9 mouse cellular contexts compared by ENCODE assay signal in genomic region chr9:15240006-15240405, GRCm38 (mm10). TPM values are rescaled to one million over a fixed set of nuclear protein-coding genes. Genes with fewer than 3 reads are reported as not detected.
DNase-seq lines count a peak whose midpoint lies in the region; ATAC-seq and TF ChIP-seq lines count a peak whose summit lies in the region.
"Had no signal": no experiment of that assay in that cellular context is flagged by ENCODE, and none has a peak within 500 bp of the region (broad histone marks: within the 10 kb centered on the region; RNA-seq: fewer than 3 reads in every experiment).

No protein-coding gene starts in this region.

- peak overlapping the region; percentile 88 for H3K4me2 ChIP-seq in heart, embryonic 14.5 days (ENCODE audit: low read length)
- H3K4me2 ChIP-seq in midbrain, embryonic 14.5 days (ENCODE audit: low read length), result peak overlapping the region; percentile 74
- H3K4me2 ChIP-seq in intestine, postnatal 0 days (replicated peaks; ENCODE audit: low read depth), result peak overlapping the region; percentile 92

- H3K9ac ChIP-seq in heart, embryonic 14.5 days (ENCODE audit: low read length), result peak overlapping the region; percentile 70; the same call in 1 of the 2 replicates
- H3K9ac ChIP-seq in midbrain, embryonic 14.5 days (replicated peaks; ENCODE audit: low read length), result no peak overlapping the region
- no peak overlapping the region for H3K9ac ChIP-seq in intestine, postnatal 0 days (ENCODE audit: low read depth, low read length)

- no peaks in the 10 kb centered on the region for H3K9me3 ChIP-seq in heart, embryonic 14.5 days (ENCODE audit: control insufficient read depth, low read length)
- no peaks in the 10 kb centered on the region for H3K9me3 ChIP-seq in midbrain, embryonic 14.5 days (ENCODE audit: control insufficient read depth, low read length)
- H3K9me3 ChIP-seq in midbrain, embryonic 10.5 days (replicated peaks), result no peaks in the 10 kb centered on the region
- no peaks in the 10 kb centered on the region for H3K9me3 ChIP-seq in intestine, postnatal 0 days (ENCODE audit: control insufficient read depth)
- H3K9me3 ChIP-seq: heart, embryonic 15.5 days had no signal

- 92% methylated on average over 6 of the region's 6 CpGs for WGBS in heart, embryonic 14.5 days
- 88% methylated on average over 6 of the region's 6 CpGs for WGBS in midbrain, embryonic 14.5 days
- WGBS in midbrain, embryonic 10.5 days, result 91% methylated on average over 6 of the region's 6 CpGs
- 82% methylated on average over 6 of the region's 6 CpGs for WGBS in intestine, postnatal 0 days

- peaks cover 10 to 21% of the 10 kb centered on the region in 2 experiments for H3K4me1 ChIP-seq in heart, embryonic 14.5 days (ENCODE audit: control insufficient read depth in 2 of 2, insufficient read depth in 2 of 2, low read length in 2 of 2)
- 0 out of 2 replicates have a peak, but pooled peaks cover 8% of the 10 kb centered on the region for H3K4me1 ChIP-seq in midbrain, embryonic 14.5 days (ENCODE audit: control insufficient read depth, insufficient read depth, low read length)
- peaks cover 15% of the 10 kb centered on the region for H3K4me1 ChIP-seq in midbrain, embryonic 10.5 days
- H3K4me1 ChIP-seq in intestine, postnatal 0 days (replicated peaks; ENCODE audit: control insufficient read depth, insufficient read depth, low read length), result peaks cover 8% of the 10 kb centered on the region; the same call in 1 of the 2 replicates

- H3K27me3 ChIP-seq in heart, embryonic 14.5 days (ENCODE audit: control insufficient read depth, insufficient read depth, low read length), result no peaks in the 10 kb centered on the region
- H3K27me3 ChIP-seq in midbrain, embryonic 14.5 days (ENCODE audit: control insufficient read depth, insufficient read depth, low read length), result no peaks in the 10 kb centered on the region
- H3K27me3 ChIP-seq in midbrain, embryonic 10.5 days (ENCODE audit: low read depth, poor library complexity, severe bottlenecking), result peaks cover 29% of the 10 kb centered on the region
- H3K27me3 ChIP-seq in intestine, postnatal 0 days (replicated peaks; ENCODE audit: control insufficient read depth, insufficient read depth, low read length), result no peaks in the 10 kb centered on the region

- H3K27ac ChIP-seq in heart, embryonic 14.5 days (replicated peaks in 1 of 2; ENCODE audit: control insufficient read depth in 1 of 2, insufficient read depth in 1 of 2, low read depth in 2 of 2, low read length in 2 of 2), result no peak overlapping the region
- no peak overlapping the region for H3K27ac ChIP-seq in midbrain, embryonic 14.5 days (replicated peaks; ENCODE audit: low read depth, low read length)
- no peak overlapping the region for H3K27ac ChIP-seq in midbrain, embryonic 10.5 days (replicated peaks)
- H3K27ac ChIP-seq in intestine, postnatal 0 days (ENCODE audit: low read depth, low read length), result no peak overlapping the region

- intact Hi-C loops in left cerebral cortex, postnatal 14 days (cut with DNase I), result no loop called here

- DNase-seq in heart, adult 9 months (ENCODE audit: low spot score in 2 of 2), result no peak
- DNase-seq in midbrain, embryonic 14.5 days, result no peak
- DNase-seq in midbrain, embryonic 10.5 days (ENCODE audit: low spot score), result no peak
- no peak for DNase-seq in embryo, embryonic 10 days (ENCODE audit: low spot score)
- DNase-seq in left cerebral cortex, postnatal 14 days (ENCODE audit: low spot score in 2 of 2), result no peak
- DNase-seq: lung, postnatal 14 days had no signal

- H3K36me3 ChIP-seq in heart, embryonic 14.5 days (ENCODE audit: control insufficient read depth, insufficient read depth, low read length), result no peaks in the 10 kb centered on the region
- H3K36me3 ChIP-seq in midbrain, embryonic 14.5 days (ENCODE audit: control insufficient read depth, insufficient read depth, low read length), result no peaks in the 10 kb centered on the region
- no peaks in the 10 kb centered on the region for H3K36me3 ChIP-seq in midbrain, embryonic 10.5 days
- no peaks in the 10 kb centered on the region for H3K36me3 ChIP-seq in intestine, postnatal 0 days (ENCODE audit: control insufficient read depth, insufficient read depth)
- H3K36me3 ChIP-seq: heart, embryonic 15.5 days had no signal

- H3K4me3 ChIP-seq in heart, embryonic 14.5 days (ENCODE audit: control insufficient read depth in 1 of 2, insufficient read depth in 1 of 2, low read depth in 1 of 2, low read length in 2 of 2), result no peak overlapping the region
- no peak overlapping the region; the same call in 1 of the 2 replicates for H3K4me3 ChIP-seq in midbrain, embryonic 14.5 days (replicated peaks; ENCODE audit: low read depth, low read length)
- no peak overlapping the region for H3K4me3 ChIP-seq in midbrain, embryonic 10.5 days
- no peak overlapping the region for H3K4me3 ChIP-seq in intestine, postnatal 0 days (ENCODE audit: low read depth, low read length)

- no peak for ATAC-seq in heart, embryonic 14.5 days (ENCODE audit: insufficient number of reproducible peaks, insufficient read depth, low FRiP score, low read depth)
- no peak for ATAC-seq in midbrain, embryonic 14.5 days (ENCODE audit: low FRiP score, low TSS enrichment)
- ATAC-seq in intestine, postnatal 0 days, result no peak

- no peak for TF ChIP-seq CTCF in intestine, postnatal 0 days (IDR thresholded peaks at IDR 0.05; ENCODE audit: low read depth)

RNA-seq across cellular contexts. Expression of gene Vstm5, which starts 1.2 kb away (rescaled TPM):
- polyA plus RNA-seq in heart, embryonic 14.5 days (2014; fragmentation: Nextera tagmentation; extraction: Ambion mirVana), result 2.5 and 3.0 TPM in 2 replicates
- 19.8 and 21.6 TPM in 2 replicates for polyA plus RNA-seq in midbrain, embryonic 14.5 days (2014; fragmentation: Nextera tagmentation; extraction: Ambion mirVana)
- 0.70 and 1.3 TPM in 2 replicates for polyA plus RNA-seq in midbrain, embryonic 10.5 days (2016; fragmentation: Nextera tagmentation; extraction: Ambion mirVana)
- polyA plus RNA-seq in intestine, postnatal 0 days (2015; fragmentation: Nextera tagmentation; extraction: Ambion mirVana), result 4.4 TPM in 2 replicates
- total RNA-seq in left cerebral cortex, postnatal 14 days (2021), result 1 to 10 TPM; 7.5 to 8.4 TPM

RNA-seq across cellular contexts. Expression of gene Med17, which starts 39.7 kb away (rescaled TPM):
- polyA plus RNA-seq in heart, embryonic 14.5 days (2014; fragmentation: Nextera tagmentation; extraction: Ambion mirVana), result 20.5 and 25.8 TPM in 2 replicates
- 35.4 and 43.4 TPM in 2 replicates for polyA plus RNA-seq in midbrain, embryonic 14.5 days (2014; fragmentation: Nextera tagmentation; extraction: Ambion mirVana)
- 38.4 and 42.4 TPM in 2 replicates for polyA plus RNA-seq in midbrain, embryonic 10.5 days (2016; fragmentation: Nextera tagmentation; extraction: Ambion mirVana)
- 18.1 and 20.4 TPM in 2 replicates for polyA plus RNA-seq in intestine, postnatal 0 days (2015; fragmentation: Nextera tagmentation; extraction: Ambion mirVana)
- total RNA-seq in left cerebral cortex, postnatal 14 days (2021), result 10 to 100 TPM; 30.0 to 34.1 TPM
